Mouse (Mus musculus) erythroblast, embryonic 14.5 days (primary cell): ENCODE results near the gene Klk7.

Experiments
- GATA1 ChIP-seq: IDR thresholded peaks from 2 replicates; pipeline ENCODE4 v1.6.1; 2012; ENCODE audit warnings: low read length, inconsistent platforms, mixed read lengths
- TAL1 ChIP-seq: IDR thresholded peaks from 3 replicates; pipeline ENCODE4 v1.6.1; 2012; ENCODE audit warnings: low read length, inconsistent platforms, mixed read lengths

DNA sequence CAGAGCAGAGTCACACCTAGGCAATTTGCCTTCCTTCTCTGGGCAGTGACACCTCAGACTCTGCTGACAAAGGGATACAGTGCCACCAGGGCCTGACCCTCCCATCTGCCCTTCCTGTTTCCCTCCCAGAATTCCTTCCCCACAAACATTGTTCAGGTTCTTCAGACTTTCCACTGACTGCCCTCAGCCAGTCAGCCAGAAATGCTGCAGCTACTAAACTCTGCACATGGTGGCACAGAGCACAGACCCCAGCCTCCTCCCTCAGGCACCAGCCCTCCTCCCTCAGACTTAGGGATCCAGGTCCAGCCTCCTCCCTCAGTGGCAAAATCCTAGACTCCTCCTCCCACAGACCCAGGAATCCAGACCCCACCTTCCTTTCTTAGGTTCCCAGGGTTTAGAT, 5.7 kb downstream of the Klk7 start:
- TF ChIP-seq TAL1 (no peak), GATA1 (no peak)
